Mouse (Mus musculus): ENCODE measurements around the gene Tnmd.

Gene Tnmd

DNA sequence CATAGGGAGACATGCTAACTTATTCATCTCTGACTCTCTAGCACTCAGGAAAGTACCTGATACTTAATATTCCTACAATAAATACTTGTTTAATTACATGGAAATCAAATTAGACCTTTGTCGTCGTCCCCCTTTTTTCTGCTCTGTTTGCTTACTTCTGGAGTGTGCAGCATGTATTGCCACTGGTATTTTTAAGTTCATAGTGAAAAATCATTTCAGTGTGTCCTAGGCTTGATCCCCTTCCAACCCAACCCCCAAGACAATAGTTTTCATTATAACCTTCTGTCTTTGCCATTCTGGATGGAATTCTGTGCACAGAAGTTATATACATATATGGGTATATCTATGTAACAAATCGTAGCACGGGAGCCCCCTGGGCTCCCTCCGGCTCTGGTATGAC is at the start of gene Tnmd:
Gene Tnmd, plus strand, starts transcription at position 301 of the 400 bp plus-strand sequence.
- DNase-seq (ENCODE audit: low spot score) = no peak

DNA sequence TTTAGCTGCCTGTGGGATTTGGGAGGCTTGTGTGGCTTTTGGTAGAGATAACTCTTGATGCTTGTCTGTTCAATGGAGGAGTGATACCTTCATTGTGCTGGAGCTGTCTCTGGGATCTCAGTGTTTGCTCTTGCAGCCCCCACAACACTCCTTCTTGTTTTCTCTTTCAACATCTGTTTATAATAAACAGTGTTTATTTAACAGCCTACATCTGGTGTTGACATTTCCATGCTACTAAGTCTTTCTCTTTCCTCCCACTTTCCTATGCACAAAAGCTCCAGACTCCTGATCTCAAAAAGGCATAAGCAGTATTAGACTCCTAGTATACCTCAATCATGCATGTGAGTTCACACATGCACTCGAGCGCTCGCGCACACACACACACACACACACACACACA is 2.9 kb downstream of the Tnmd start:
- DNase-seq (ENCODE audit: low spot score) = no peak

DNA sequence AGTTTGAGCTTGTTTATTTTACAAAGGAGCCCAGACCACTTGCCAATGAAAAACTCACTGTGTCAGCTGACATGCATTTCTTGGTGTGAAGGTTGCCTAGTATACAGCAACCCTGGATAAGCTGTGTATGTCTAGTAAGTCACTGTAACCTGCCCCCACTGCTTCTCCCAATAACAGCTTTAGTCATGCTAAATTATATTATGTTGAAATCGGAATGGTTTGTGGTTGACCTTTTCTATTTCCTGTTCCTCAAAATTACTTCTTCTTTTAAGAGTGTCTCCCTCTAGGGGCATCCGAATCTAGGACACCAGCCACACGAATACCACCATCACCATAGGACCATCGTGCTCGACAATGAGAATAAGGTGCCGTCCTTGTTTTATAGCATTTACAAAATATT is 19.0 kb downstream of the Tnmd start:
- no peak for DNase-seq (ENCODE audit: low spot score)

DNA sequence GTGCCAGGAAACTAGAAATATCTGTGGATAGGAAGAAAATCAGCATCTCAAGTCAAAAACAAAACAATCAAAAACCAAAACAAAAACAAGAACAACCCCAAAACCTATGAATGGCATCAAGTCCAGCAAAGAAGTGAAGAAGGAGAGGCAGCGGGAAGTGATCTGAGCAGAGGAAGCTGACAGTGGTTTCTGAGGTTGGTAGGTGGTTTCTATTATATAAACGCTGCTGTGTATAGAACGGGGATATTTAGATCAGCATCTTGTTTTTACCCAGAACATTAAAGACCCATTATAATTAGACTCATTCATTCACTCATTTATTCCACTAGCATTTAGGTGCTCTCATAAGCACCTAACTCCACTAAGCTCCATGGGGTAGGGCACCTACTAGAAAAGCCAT is 36.5 kb downstream of the Tnmd start:
- DNase-seq (ENCODE audit: low spot score) = no peak

DNA sequence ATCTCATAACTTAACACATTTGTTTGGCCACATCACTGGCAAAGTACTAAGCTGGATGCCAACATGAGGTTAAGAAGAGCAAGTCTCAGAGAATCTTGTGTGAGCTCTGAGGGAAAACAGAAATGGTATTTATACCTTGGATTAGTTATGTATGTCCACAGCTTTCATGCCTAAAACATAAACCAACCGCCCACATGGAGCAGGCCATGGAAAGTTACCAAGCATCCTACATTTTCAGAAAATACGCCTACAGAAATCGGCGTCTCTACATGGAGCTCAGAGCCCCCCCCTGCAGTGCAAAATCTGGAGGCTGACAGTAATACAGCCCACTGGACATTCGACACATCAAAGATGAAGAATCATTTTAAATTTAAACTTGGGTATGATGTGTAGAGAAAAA is 37.3 kb downstream of the Tnmd start:
- no peak for DNase-seq (ENCODE audit: low spot score)

DNA sequence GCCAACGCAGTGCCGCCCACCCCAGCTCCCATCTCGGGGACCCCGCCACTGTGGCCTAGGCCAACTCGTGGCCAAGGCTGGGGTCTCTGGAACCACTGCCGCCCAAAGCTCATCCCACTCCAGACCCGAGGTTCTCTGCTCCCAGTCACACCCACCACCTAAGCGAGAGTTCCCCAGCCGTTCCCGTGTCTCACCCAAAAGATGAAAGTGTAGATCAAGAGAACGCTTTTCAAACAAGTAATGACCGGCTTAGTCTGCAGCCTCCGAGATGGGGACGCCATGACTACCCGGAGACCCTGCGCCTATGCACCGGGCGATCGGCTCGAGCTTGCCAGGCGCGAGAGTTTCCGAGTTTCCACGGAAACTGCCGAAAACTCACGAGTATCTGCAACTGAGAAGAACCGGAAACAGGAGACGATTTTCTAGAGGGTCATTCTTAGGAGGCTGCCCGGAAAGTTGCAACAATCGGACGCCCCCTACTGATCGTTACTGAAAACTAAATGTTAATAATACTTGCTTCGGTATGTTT is 47.3 kb downstream of the Tnmd start, which contains the start of gene Tspan6:
Gene Tspan6, minus strand, starts transcription at position 416 of the 529 bp plus-strand sequence.
- DNase-seq (ENCODE audit: low spot score) = peak; percentile 17

DNA sequence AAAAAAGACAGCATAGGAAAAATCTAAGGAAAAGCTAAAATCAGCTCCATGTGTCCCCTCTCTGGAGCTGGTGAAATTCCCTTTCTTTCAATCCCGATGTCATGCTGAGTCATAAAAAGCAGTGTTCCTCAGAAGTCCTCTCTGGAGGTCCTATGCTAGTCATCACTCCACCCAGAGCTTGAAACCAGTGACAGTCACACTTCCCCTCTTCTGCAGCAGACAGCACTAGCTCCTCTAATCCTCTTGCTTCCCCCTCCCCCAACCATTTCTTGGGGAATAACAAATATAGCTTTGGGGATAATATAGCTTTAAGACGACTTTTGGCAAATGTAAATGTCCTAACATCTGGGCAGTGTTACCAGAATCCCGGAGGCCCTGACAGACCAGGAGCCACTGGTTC is 57.5 kb downstream of the Tnmd start, which contains the start of gene Srpx2:
Gene Srpx2, plus strand, starts transcription at position 166 of the 400 bp plus-strand sequence.
- DNase-seq (ENCODE audit: low spot score) = no peak

DNA sequence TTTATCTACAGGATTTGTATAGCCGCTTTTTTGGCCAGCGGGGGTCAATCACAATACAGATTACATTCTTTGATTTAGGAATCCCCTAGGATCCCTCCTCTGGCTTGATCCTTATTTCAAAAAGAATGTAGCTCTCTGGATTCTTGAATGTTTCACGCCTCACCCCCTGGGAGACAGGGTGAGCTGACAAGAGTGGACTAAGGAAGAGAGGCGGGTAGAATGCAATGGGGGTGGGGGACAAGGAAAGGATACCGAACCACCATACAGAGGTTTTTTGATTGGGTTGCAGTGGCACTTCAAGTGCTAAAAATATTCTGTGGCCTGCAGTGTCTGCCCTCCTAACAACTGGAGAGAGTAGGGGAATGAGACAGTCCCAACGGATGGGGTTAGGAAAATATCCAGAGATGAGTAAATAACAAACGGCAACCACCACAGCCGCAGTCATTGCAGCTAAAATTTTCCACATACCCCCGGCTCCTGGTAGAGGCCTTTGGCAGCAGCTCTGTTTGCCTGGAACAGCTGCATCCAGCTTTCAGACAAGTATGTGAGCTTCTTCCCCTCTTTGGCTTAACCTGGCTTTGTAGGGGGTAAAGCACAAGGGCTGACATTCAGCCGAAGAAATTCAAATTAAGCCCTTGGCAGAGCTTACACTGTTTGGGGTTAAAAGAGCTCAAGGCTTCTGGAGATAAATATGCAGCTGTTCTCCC is 60.8 kb downstream of the Tnmd start:
- DNase-seq (ENCODE audit: low spot score) = no peak

DNA sequence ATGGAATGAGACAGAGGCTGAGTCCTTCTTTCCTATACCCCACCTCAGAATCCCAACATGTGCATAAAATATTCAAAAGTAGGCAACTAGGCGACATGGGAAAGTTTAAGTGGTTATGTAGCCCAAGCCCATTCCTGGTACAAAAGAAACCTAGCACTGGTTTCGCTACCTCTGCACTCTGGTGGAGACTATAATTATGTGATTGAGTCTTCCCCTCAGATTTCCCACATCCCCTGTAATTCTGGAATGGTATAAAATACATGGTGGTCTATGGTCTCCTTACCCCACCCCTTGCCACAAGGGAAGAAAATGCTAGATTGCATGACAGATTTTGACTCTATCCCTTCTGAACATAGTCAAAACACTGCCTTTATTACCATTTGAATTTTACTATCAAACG is 62.2 kb downstream of the Tnmd start:
- DNase-seq (ENCODE audit: low spot score) = no peak

DNA sequence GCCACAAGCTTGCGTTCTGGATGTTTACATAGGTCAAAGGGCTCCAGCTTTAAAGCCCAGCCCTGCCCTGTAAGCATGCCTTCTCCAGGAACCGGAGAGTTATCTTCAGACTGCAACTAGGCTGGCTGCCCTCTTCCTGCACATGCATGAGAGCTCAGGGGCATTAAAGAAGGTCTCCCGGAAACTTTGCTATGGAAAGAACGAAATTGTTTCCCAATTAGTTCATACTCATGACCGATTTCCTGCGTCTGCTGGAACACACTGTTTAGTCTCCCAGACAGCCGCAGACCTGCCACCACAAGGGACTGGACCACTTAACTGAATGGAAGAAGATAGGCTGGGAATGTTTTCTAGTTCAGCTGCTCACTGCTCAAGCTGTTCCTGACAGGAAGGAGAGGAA is 63.4 kb downstream of the Tnmd start:
- DNase-seq (ENCODE audit: low spot score) = no peak

All from urinary bladder, postnatal 10 days (tissue).